Mouse (Mus musculus): ENCODE measurements around the gene Cd160. TPM values are rescaled to one million over a fixed set of nuclear protein-coding genes. Genes with fewer than 3 reads are reported as not detected.

The Cd160 gene
- total and polyA plus RNA-seq, 3 experiments = 0.04 to 0.32 TPM; not detected in 1

- peak overlapping the region; percentile 47 for H3K27ac ChIP-seq (ENCODE audit: control insufficient read depth, low read depth, low read length)
- H3K79me2 ChIP-seq (ENCODE audit: control insufficient read depth, insufficient read depth, low read length, poor library complexity) = no peaks in the 10 kb centered on the region; the same call in 1 of the 2 replicates
- H3K36me3 ChIP-seq (ENCODE audit: control insufficient read depth in 1 of 2, insufficient read depth in 2 of 2, low read length in 2 of 2) = peaks cover 0 to 16% of the 10 kb centered on the region in 2 experiments; a peak in 2 of 4 replicates
- H3K27me3 ChIP-seq (ENCODE audit: control insufficient read depth in 1 of 2, insufficient read depth in 2 of 2, low read length in 2 of 2) = peaks cover 0 to 3% of the 10 kb centered on the region in 2 experiments; a peak in 2 of 4 replicates
- no peaks in the 10 kb centered on the region for H3K9me3 ChIP-seq (replicated peaks; ENCODE audit: insufficient read depth, low read length)
- peak; percentile 88 for DNase-seq (ENCODE audit: low read depth, low spot score)
- TF ChIP-seq GABPA (IDR thresholded peaks at IDR 0.05; ENCODE audit: low read depth, low read length) (no peak), NRF1 (IDR thresholded peaks at IDR 0.05; ENCODE audit: insufficient read depth, low read depth, low read length, poor library complexity, severe bottlenecking) (no peak), POLR2A (IDR thresholded peaks at IDR 0.05; ENCODE audit: control insufficient read depth in 1 of 2, insufficient read depth in 1 of 2, low read depth in 1 of 2, low read length in 2 of 2, poor library complexity in 1 of 2) (peak in 1 of 2 experiments; percentile 53; a peak in 2 of 4 replicates), NELFE (IDR thresholded peaks at IDR 0.05; ENCODE audit: low read depth, low read length) (peak; percentile 35; the same call in 1 of the 2 replicates), GATA1 (IDR thresholded peaks at IDR 0.05; ENCODE audit: low read depth, low read length) (peak; percentile 40; the same call in 1 of the 2 replicates), SIN3A (IDR thresholded peaks at IDR 0.05; ENCODE audit: low read length) (no peak), ETS1 (IDR thresholded peaks at IDR 0.05; ENCODE audit: low read depth, low read length) (no peak; the same call in 1 of the 2 replicates), ZC3H11A (IDR thresholded peaks at IDR 0.05; ENCODE audit: low read depth, low read length) (no peak), RCOR1 (IDR thresholded peaks at IDR 0.05; ENCODE audit: low read depth, low read length) (no peak), CHD1 (IDR thresholded peaks at IDR 0.05; ENCODE audit: low read depth, low read length) (no peak), JUND (IDR thresholded peaks at IDR 0.05; ENCODE audit: low read depth, low read length) (no peak), KAT2A (conservative IDR thresholded peaks at IDR 0.05; ENCODE audit: low read depth, low read length) (no peak), MYC (IDR thresholded peaks at IDR 0.05; ENCODE audit: low read depth, low read length) (0 out of 2 replicates have a peak, but pooled peaks have one; percentile 28), TBP (IDR thresholded peaks at IDR 0.05; ENCODE audit: low read depth, low read length) (peak; percentile 65; the same call in 1 of the 2 replicates), TAL1 (IDR thresholded peaks at IDR 0.05; ENCODE audit: low read length) (no peak), E2F4 (IDR thresholded peaks at IDR 0.05; ENCODE audit: borderline replicate concordance, low read depth, low read length) (no peak)
- H3K4me3 ChIP-seq (ENCODE audit: control insufficient read depth in 1 of 2, insufficient read depth in 1 of 2, low read depth in 2 of 2, low read length in 2 of 2) = peak overlapping the region; percentile 62 to 67
- H3K9ac ChIP-seq (ENCODE audit: control insufficient read depth, low read depth, low read length, poor library complexity, severe bottlenecking) = peak overlapping the region; percentile 68
- H3K4me1 ChIP-seq (ENCODE audit: control insufficient read depth in 1 of 2, insufficient read depth in 2 of 2, low read length in 2 of 2) = peaks cover 7 to 14% of the 10 kb centered on the region in 2 experiments; a peak in 3 of 4 replicates
Measured at GRCm38 (mm10) chr3:96813591-96814244, 15.4 kb downstream of the Cd160 start.

- Histone ChIP-seq H3K27ac (ENCODE audit: control insufficient read depth, low read depth, low read length) (peak overlapping the region; percentile 47), H3K79me2 (ENCODE audit: control insufficient read depth, insufficient read depth, low read length, poor library complexity) (no peaks in the 10 kb centered on the region; the same call in 1 of the 2 replicates), H3K36me3 (ENCODE audit: control insufficient read depth in 1 of 2, insufficient read depth in 2 of 2, low read length in 2 of 2) (peaks cover 0 to 16% of the 10 kb centered on the region in 2 experiments; a peak in 2 of 4 replicates), H3K4me1 (ENCODE audit: control insufficient read depth in 1 of 2, insufficient read depth in 2 of 2, low read length in 2 of 2) (peaks cover 7 to 14% of the 10 kb centered on the region in 2 experiments; a peak in 3 of 4 replicates), H3K9ac (ENCODE audit: control insufficient read depth, low read depth, low read length, poor library complexity, severe bottlenecking) (peak overlapping the region; percentile 68), H3K4me3 (ENCODE audit: control insufficient read depth in 1 of 2, insufficient read depth in 1 of 2, low read depth in 2 of 2, low read length in 2 of 2) (peak overlapping the region; percentile 62 to 67), H3K27me3 (ENCODE audit: control insufficient read depth in 1 of 2, insufficient read depth in 2 of 2, low read length in 2 of 2) (peaks cover 0 to 3% of the 10 kb centered on the region in 2 experiments; a peak in 2 of 4 replicates), H3K9me3 (replicated peaks; ENCODE audit: insufficient read depth, low read length) (no peaks in the 10 kb centered on the region)
- DNase-seq (ENCODE audit: low read depth, low spot score) = peak; percentile 95
- TF ChIP-seq RCOR1 (IDR thresholded peaks at IDR 0.05; ENCODE audit: low read depth, low read length) (no peak; the same call in 1 of the 2 replicates), MYB (IDR thresholded peaks at IDR 0.05; ENCODE audit: low read depth, low read length) (no peak), USF2 (IDR thresholded peaks at IDR 0.05; ENCODE audit: borderline replicate concordance in 1 of 2, insufficient read depth in 1 of 2, low read depth in 1 of 2, low read length in 2 of 2) (no peak), CHD1 (IDR thresholded peaks at IDR 0.05; ENCODE audit: low read depth, low read length) (no peak), HCFC1 (IDR thresholded peaks at IDR 0.05; ENCODE audit: low read depth, low read length) (no peak), MEF2A (IDR thresholded peaks at IDR 0.05; ENCODE audit: extremely low read depth, insufficient replicate concordance, low read depth, low read length, poor library complexity, severe bottlenecking) (no peak), UBTF (IDR thresholded peaks at IDR 0.05; ENCODE audit: borderline replicate concordance, insufficient read depth, low read depth, low read length) (no peak), ZKSCAN1 (IDR thresholded peaks at IDR 0.05; ENCODE audit: low read depth, low read length) (0 out of 2 replicates have a peak, but pooled peaks have one; percentile 7), GATA1 (IDR thresholded peaks at IDR 0.05; ENCODE audit: low read depth, low read length) (peak; percentile 38; the same call in 1 of the 2 replicates), CHD2 (IDR thresholded peaks at IDR 0.05; ENCODE audit: low read length) (no peak), SMC3 (IDR thresholded peaks at IDR 0.05; ENCODE audit: low read depth, low read length) (peak; percentile 66), JUND (IDR thresholded peaks at IDR 0.05; ENCODE audit: low read depth, low read length) (no peak), ELF1 (IDR thresholded peaks at IDR 0.05; ENCODE audit: low read depth, low read length) (no peak), ETS1 (IDR thresholded peaks at IDR 0.05; ENCODE audit: low read depth, low read length) (peak; percentile 41), TAL1 (IDR thresholded peaks at IDR 0.05; ENCODE audit: low read length) (peak; percentile 21; the same call in 1 of the 2 replicates), ZC3H11A (IDR thresholded peaks at IDR 0.05; ENCODE audit: low read depth, low read length) (no peak), BHLHE40 (IDR thresholded peaks at IDR 0.05; ENCODE audit: borderline replicate concordance, low read depth, low read length) (0 out of 2 replicates have a peak, but pooled peaks have one; percentile 11), NELFE (IDR thresholded peaks at IDR 0.05; ENCODE audit: low read depth, low read length) (no peak), CTCF (IDR thresholded peaks at IDR 0.05 in 2 of 3, conservative IDR thresholded peaks at IDR 0.05 in 1 of 3; ENCODE audit: control insufficient read depth in 1 of 3, insufficient read depth in 1 of 3, low read depth in 2 of 3, low read length in 3 of 3, poor library complexity in 1 of 3, severe bottlenecking in 1 of 3) (peak in 2 of 3 experiments; percentile 76 to 81; a peak in 5 of 6 replicates), KAT2A (conservative IDR thresholded peaks at IDR 0.05; ENCODE audit: low read depth, low read length) (no peak)
Measured at GRCm38 (mm10) chr3:96813106-96813505, 16.0 kb downstream of the Cd160 start.
